Mouse (Mus musculus) neural tube, embryonic 13.5 days (tissue): ENCODE measurements at regions not wholly inside any gene's neighbourhood (a gene's known extent, or its start where the extent isn't known, plus 50 kb on each side); places are given as distances from the start of the nearest gene placed in this dataset.
A peak's percentile ranks its signal among the peaks of the same experiment; 100 is the strongest.
"Not testable (repeated sequence)": the region's sequence is repeated elsewhere in the genome, so short reads cannot be mapped to it uniquely, and the experiment has no call there.

ENCODE experiments used
- ATAC-seq: fragments of 200-750 bp; cut with Nextera tagmentation; 2 replicates; pipeline ENCODE4 v1.8.0; 2017; ENCODE audit warnings: low read depth, mild to moderate bottlenecking, moderate TSS enrichment, moderate library complexity
- H3K27ac ChIP-seq: fragments of 300-500 bp; sonication (generic); replicated peaks from 2 replicates; pipeline ENCODE4 v1.5.1; 2015; ENCODE audit warnings: moderate library complexity, mild to moderate bottlenecking, inconsistent platforms
- H3K27me3 ChIP-seq: fragments of 300-500 bp; sonication (generic); 2 replicates; pipeline ENCODE4 v1.6.1; 2015; ENCODE audit warnings: mild to moderate bottlenecking, inconsistent platforms
- H3K36me3 ChIP-seq: fragments of 300-500 bp; sonication (generic); 2 replicates; pipeline ENCODE4 v1.6.1; 2015; ENCODE audit warnings: mild to moderate bottlenecking, inconsistent platforms
- H3K4me1 ChIP-seq: fragments of 300-500 bp; sonication (generic); replicated peaks from 2 replicates; pipeline ENCODE4 v1.6.1; 2015; ENCODE audit warnings: inconsistent platforms
- H3K4me2 ChIP-seq: fragments of 300-500 bp; sonication (generic); 2 replicates; pipeline ENCODE4 v1.6.1; 2015; ENCODE audit warnings: inconsistent platforms, mild to moderate bottlenecking, moderate library complexity
- H3K4me3 ChIP-seq: fragments of 300-500 bp; sonication (generic); 2 replicates; pipeline ENCODE4 v1.5.1; 2015; ENCODE audit warnings: mild to moderate bottlenecking, inconsistent platforms
- H3K9ac ChIP-seq: fragments of 300-500 bp; sonication (generic); 2 replicates; pipeline ENCODE4 v1.6.1; 2015; ENCODE audit warnings: moderate library complexity, mild to moderate bottlenecking, inconsistent platforms
- H3K9me3 ChIP-seq: fragments of 300-500 bp; sonication (generic); 2 replicates; pipeline ENCODE4 v1.6.1; 2016; ENCODE audit warnings: inconsistent platforms
- WGBS: fragments of 180-500 bp; shearing (Covaris S2); methylation state at CpG from one replicate; pipeline ENCODE4 v1.1.7; 2015; 5-methylcytosine and 5-hydroxymethylcytosine counted together

DNA sequence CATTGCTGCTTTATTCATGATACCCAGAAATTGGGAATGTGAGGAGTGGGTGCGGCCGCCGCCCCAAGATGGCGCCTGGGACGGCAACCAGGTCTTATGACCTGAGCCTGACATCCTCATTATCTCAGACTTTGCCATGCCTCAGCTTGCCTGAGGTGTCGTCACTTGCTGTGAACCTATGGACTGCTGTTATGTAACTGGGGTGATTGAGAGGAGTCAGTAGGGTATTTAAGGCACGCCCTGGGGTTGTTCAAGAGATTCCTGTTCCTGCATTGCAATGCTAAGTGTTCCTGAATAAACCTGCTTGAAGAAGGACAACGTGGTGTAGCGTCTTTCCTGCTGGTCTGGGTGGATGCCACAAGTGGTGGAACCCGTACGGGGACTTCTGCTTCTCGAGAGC lies 211.4 kb upstream of the Pou3f2 start:
- Histone ChIP-seq H3K9me3 (peaks cover 3% of the 10 kb centered on the region; the same call in 1 of the 2 replicates), H3K9ac (no peak overlapping the region), H3K4me3 (no peak overlapping the region), H3K27me3 (no peaks in the 10 kb centered on the region), H3K4me2 (no peak overlapping the region), H3K36me3 (no peaks in the 10 kb centered on the region), H3K27ac (no peak overlapping the region), H3K4me1 (no peaks in the 10 kb centered on the region)
- ATAC-seq, result no peak
- 95% methylated on average over 12 of the region's 12 CpGs for WGBS

DNA sequence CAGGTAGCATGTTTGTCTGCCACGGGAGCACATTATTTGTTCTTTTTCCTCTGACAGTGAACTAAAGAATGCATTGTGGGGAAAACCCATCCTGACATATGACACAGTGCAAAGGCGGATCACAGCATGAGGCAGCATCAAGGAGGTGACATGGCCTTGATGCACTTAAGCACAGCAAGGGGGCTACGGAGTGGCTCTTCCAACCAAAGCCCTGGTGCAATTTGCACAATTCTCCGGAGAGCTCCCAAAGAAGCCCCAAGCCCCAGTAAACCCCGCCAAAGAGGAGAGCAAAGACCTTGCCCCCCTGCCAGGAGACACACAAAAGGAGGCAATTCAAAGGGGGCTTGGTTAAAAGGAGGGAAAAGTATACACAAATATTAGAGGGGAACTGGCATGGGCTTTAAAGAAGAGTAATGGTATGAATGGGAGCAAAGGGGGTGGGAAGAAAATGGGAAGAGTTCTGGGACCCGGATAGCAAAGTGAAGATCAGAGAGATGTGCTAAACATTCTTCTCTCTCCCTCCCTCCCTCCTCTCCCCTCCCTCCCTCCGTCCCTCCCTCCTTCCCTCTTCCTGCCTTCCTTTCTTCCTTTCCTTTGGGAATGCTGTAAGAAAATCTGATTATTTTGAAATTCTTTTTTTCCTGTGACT lies 179.7 kb upstream of the Pou3f2 start:
- Histone ChIP-seq H3K4me1 (peaks cover 6% of the 10 kb centered on the region), H3K4me2 (peak overlapping the region; percentile 39), H3K27ac (no peak overlapping the region), H3K4me3 (no peak overlapping the region), H3K36me3 (no peaks in the 10 kb centered on the region), H3K9me3 (no peaks in the 10 kb centered on the region), H3K9ac (no peak overlapping the region), H3K27me3 (no peaks in the 10 kb centered on the region)
- WGBS, result 2% methylated on average over 7 of the region's 7 CpGs
- ATAC-seq, result no peak

- no peaks in the 10 kb centered on the region for H3K4me1 ChIP-seq
- no peak overlapping the region for H3K4me3 ChIP-seq
- no peaks in the 10 kb centered on the region for H3K36me3 ChIP-seq
- H3K27ac ChIP-seq, result no peak overlapping the region
- H3K27me3 ChIP-seq, result no peaks in the 10 kb centered on the region
- ATAC-seq, result no peak
- 66% methylated on average over 3 of the region's 3 CpGs for WGBS
- no peak overlapping the region for H3K9ac ChIP-seq
- no peak overlapping the region for H3K4me2 ChIP-seq
- no peaks in the 10 kb centered on the region for H3K9me3 ChIP-seq
Measured at GRCm38 (mm10) chr4:22645616-22646015, 157.4 kb upstream of the Pou3f2 start.

DNA sequence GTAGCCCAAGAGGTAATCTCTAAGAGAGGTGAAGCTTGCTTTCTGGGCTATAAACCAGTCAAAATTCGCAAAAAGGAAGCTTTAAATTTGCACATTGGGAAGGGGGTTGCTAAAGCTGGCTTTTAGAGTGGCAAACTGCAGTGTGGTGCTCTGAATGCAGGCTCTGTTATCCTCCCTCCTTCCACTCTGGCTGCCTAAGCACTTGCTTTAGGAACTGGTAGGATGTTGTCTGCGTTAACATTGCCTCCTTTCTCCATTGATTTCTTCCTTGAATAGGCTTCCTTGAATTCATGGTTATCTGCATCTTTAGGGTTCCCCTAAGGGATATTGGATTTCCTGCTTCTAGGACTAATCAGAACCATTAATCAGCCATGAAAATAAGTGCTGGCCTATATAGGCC lies 120.8 kb upstream of the Pou3f2 start:
- Histone ChIP-seq H3K36me3 (no peaks in the 10 kb centered on the region), H3K9me3 (no peaks in the 10 kb centered on the region), H3K9ac (no peak overlapping the region), H3K27me3 (no peaks in the 10 kb centered on the region), H3K4me3 (no peak overlapping the region), H3K4me1 (no peaks in the 10 kb centered on the region), H3K27ac (no peak overlapping the region), H3K4me2 (no peak overlapping the region)
- 47% methylated on average over 2 of the region's 2 CpGs for WGBS
- ATAC-seq, result no peak

- H3K4me2 ChIP-seq, H3K9me3 ChIP-seq, H3K9ac ChIP-seq, H3K36me3 ChIP-seq, H3K27me3 ChIP-seq, H3K27ac ChIP-seq, H3K4me1 ChIP-seq, H3K4me3 ChIP-seq, ATAC-seq: not testable (repeated sequence)
Measured at GRCm38 (mm10) chr4:22602164-22602563, 114.0 kb upstream of the Pou3f2 start.

GRCm38 (mm10) chr4:22587162-22587561 lies 99.0 kb upstream of the Pou3f2 start:
- no peak for ATAC-seq
- no peaks in the 10 kb centered on the region for H3K9me3 ChIP-seq
- no peaks in the 10 kb centered on the region for H3K4me1 ChIP-seq
- H3K27ac ChIP-seq, result no peak overlapping the region
- no peak overlapping the region for H3K9ac ChIP-seq
- no peaks in the 10 kb centered on the region for H3K36me3 ChIP-seq
- H3K27me3 ChIP-seq, result no peaks in the 10 kb centered on the region
- H3K4me3 ChIP-seq, result no peak overlapping the region
- no peak overlapping the region for H3K4me2 ChIP-seq

DNA sequence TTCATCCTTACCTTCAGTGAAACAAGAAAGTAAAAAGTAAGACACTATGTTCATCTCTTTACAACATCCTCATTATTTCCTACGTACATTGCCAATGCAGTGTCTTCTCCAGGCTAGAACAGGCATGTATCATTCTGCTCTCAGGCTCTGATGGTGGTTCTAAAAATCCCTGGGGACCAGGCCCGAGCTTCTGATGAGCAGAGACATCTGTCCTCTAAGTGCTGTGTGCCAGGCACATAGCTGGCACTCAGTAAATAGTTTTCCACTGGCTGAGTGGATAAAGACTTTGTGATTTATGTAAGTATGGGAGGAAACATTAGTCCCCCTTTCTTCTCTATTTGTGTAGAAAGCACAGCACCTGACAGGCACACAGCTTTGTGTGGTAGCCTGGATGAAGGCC lies 77.8 kb upstream of the Pou3f2 start:
- H3K4me2 ChIP-seq, result no peak overlapping the region
- no peaks in the 10 kb centered on the region for H3K9me3 ChIP-seq
- peak; percentile 87 for ATAC-seq
- H3K27me3 ChIP-seq, result no peaks in the 10 kb centered on the region
- H3K4me3 ChIP-seq, result no peak overlapping the region
- no peaks in the 10 kb centered on the region for H3K36me3 ChIP-seq
- peaks cover 12% of the 10 kb centered on the region for H3K4me1 ChIP-seq
- 39% methylated on average over 2 of the region's 2 CpGs for whole genome bisulfite sequencing
- no peak overlapping the region for H3K9ac ChIP-seq
- H3K27ac ChIP-seq, result no peak overlapping the region

- Histone ChIP-seq H3K4me1 (peaks cover 12% of the 10 kb centered on the region), H3K9ac (no peak overlapping the region), H3K36me3 (no peaks in the 10 kb centered on the region), H3K9me3 (no peaks in the 10 kb centered on the region), H3K4me3 (no peak overlapping the region), H3K27ac (no peak overlapping the region), H3K27me3 (no peaks in the 10 kb centered on the region), H3K4me2 (no peak overlapping the region; the same call in 1 of the 2 replicates)
- 23% methylated on average over 10 of the region's 10 CpGs for WGBS
- ATAC-seq, result peak; percentile 81
Measured at GRCm38 (mm10) chr4:22564532-22564931, 76.4 kb upstream of the Pou3f2 start.
